ENCODE assay signal across 8 mouse cellular contexts in the genomic region with DNA sequence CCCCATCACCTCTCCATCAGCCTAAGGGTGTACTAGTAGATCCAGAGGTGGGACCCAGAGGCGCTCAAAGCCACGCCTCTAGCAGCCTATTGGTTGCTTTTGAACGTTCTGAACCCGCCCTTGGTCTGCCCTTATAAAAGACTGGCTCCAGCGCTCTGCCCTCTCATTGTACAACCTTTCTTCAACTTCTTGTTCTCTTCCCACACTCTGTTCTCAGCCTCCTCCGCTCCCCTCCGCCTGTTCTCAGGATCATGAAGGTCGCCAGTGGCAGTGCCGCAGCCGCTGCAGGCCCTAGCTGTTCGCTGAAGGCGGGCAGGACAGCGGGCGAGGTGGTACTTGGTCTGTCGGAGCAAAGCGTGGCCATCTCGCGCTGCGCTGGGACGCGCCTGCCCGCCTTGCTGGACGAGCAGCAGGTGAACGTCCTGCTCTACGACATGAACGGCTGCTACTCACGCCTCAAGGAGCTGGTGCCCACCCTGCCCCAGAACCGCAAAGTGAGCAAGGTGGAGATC. TPM values are rescaled to one million over a fixed set of nuclear protein-coding genes. Genes with fewer than 3 reads are reported as not detected.
A peak's percentile ranks its signal among the peaks of the same experiment; 100 is the strongest.
DNase-seq lines count a peak whose midpoint lies in the region; ATAC-seq and TF ChIP-seq lines count a peak whose summit lies in the region.

Gene Id1 (plus strand): TSS at position 162 of the 512 bp plus-strand sequence.

- H3K4me1 ChIP-seq in lung, postnatal 0 days (ENCODE audit: insufficient read depth, low read depth, low read length): peaks cover 16% of the 10 kb centered on the region; the same call in 1 of the 2 replicates

- peak within 1 kb of the TSS; percentile 87 for H3K4me3 ChIP-seq in lung, postnatal 0 days (ENCODE audit: low read depth, low read length)

- H3K9ac ChIP-seq in lung, postnatal 0 days (replicated peaks; ENCODE audit: low read depth): peak within 1 kb of the TSS; percentile 96

- H3K4me2 ChIP-seq in lung, postnatal 0 days (replicated peaks; ENCODE audit: low read depth, low read length): peak within 1 kb of the TSS; percentile 74

- H3K27me3 ChIP-seq in lung, postnatal 0 days (replicated peaks; ENCODE audit: insufficient read depth, low read length): no peaks in the 10 kb centered on the region

- ATAC-seq in frontal cortex, adult (ENCODE audit: low TSS enrichment): peak; percentile 45; the same call in 1 of the 2 replicates
- peak; percentile 70 to 80 for ATAC-seq in hematopoietic stem cell, adult 5-6 weeks (replicated peaks in 1 of 2; ENCODE audit: insufficient read depth in 1 of 2, low FRiP score in 2 of 2, low TSS enrichment in 1 of 2, low read depth in 1 of 2, poor library complexity in 2 of 2, severe bottlenecking in 2 of 2)
- ATAC-seq in lung, postnatal 0 days: peak; percentile 65

- no peaks in the 10 kb centered on the region for H3K9me3 ChIP-seq in lung, postnatal 0 days (ENCODE audit: low read length)

- H3K36me3 ChIP-seq in lung, postnatal 0 days (ENCODE audit: insufficient read depth, low read length): no peaks in the 10 kb centered on the region

- H3K27ac ChIP-seq in lung, postnatal 0 days (ENCODE audit: low read length): peak within 1 kb of the TSS; percentile 97

- under 1% methylated on average over 28 of the region's 28 CpGs for WGBS in lung, postnatal 0 days

- TF ChIP-seq EP300 in lung, postnatal 0 days (IDR thresholded peaks at IDR 0.05): peak; percentile 82

- peak; percentile 21; the same call in 1 of the 2 replicates for TF ChIP-seq CTCF in lung, postnatal 0 days (IDR thresholded peaks at IDR 0.05)

- peak; percentile 95 for DNase-seq in MEL-GATA-1-ER (ENCODE audit: extremely low read depth, low read depth)
- DNase-seq in cerebellum, adult 9-10 months: peak; percentile 56
- DNase-seq in layer of hippocampus, adult 9-11 months: peak; percentile 67
- DNase-seq in lung, postnatal 0 days (ENCODE audit: low spot score): peak; percentile 98
- DNase-seq in ovary, postnatal 36 days (ENCODE audit: low spot score): peak; percentile 82
- peak; percentile 74 for DNase-seq in thymus, postnatal 25 days

RNA-seq across cellular contexts. Expression of gene Id1, which starts in this region (rescaled TPM):
- 5.8 and 9.6 TPM in 2 replicates for total RNA-seq in hematopoietic stem cell, adult 5-6 weeks (2017)
- polyA plus RNA-seq in lung, postnatal 0 days (2015; fragmentation: Nextera tagmentation; extraction: Ambion mirVana): 214 and 218 TPM in 2 replicates

Comparison
In these comparisons a context has a peak if more than half of its experiments do, and no peak if none do; other contexts are left out.
1. Peak in every context shown above with its lines: DNase-seq, ATAC-seq, H3K4me3 ChIP-seq and H3K27ac ChIP-seq.